Mouse (Mus musculus) limb, embryonic 11.5 days (tissue): ENCODE measurements around the gene Cradd. TPM values are rescaled to one million over a fixed set of nuclear protein-coding genes. Genes with fewer than 3 reads are reported as not detected.

ENCODE experiments used
- ATAC-seq: fragments of 200-750 bp; cut with Nextera tagmentation; 2 replicates; pipeline ENCODE4 v1.8.0; 2017; ENCODE audit warnings: low read depth; ENCODE audit not compliant: insufficient number of reproducible peaks, low FRiP score, low TSS enrichment
- DNase-seq: peaks from one replicate; pipeline ENCODE4 v3.0.0-alpha.2; 2015; ENCODE audit warnings: low spot score
- H3K27ac ChIP-seq: fragments of 300-500 bp; sonication (generic); replicated peaks from 2 replicates; pipeline ENCODE4 v1.5.1; 2014; ENCODE audit warnings: low read depth, mild to moderate bottlenecking, low read length
- H3K27me3 ChIP-seq: fragments of 300-500 bp; sonication (generic); 2 replicates; pipeline ENCODE4 v1.6.1; 2014; ENCODE audit warnings: mild to moderate bottlenecking, low read length, mixed read lengths; ENCODE audit not compliant: control insufficient read depth, insufficient read depth
- H3K36me3 ChIP-seq: fragments of 300-500 bp; sonication (generic); 2 replicates; pipeline ENCODE4 v1.6.1; 2014; ENCODE audit warnings: mild to moderate bottlenecking, low read length, moderate library complexity, mixed read lengths; ENCODE audit not compliant: control insufficient read depth, insufficient read depth
- H3K4me1 ChIP-seq: fragments of 300-500 bp; sonication (generic); 2 replicates; pipeline ENCODE4 v1.6.1; 2014; ENCODE audit warnings: low read length, mixed read lengths; ENCODE audit not compliant: control insufficient read depth, insufficient read depth
- H3K4me2 ChIP-seq: fragments of 300-500 bp; sonication (generic); 2 replicates; pipeline ENCODE4 v1.6.1; 2014; ENCODE audit warnings: low read depth, mild to moderate bottlenecking, moderate library complexity; ENCODE audit not compliant: severe bottlenecking
- H3K4me3 ChIP-seq: fragments of 300-500 bp; sonication (generic); 2 replicates; pipeline ENCODE4 v1.5.1; 2014; ENCODE audit warnings: low read depth, low read length
- H3K9ac ChIP-seq: fragments of 300-500 bp; sonication (generic); 2 replicates; pipeline ENCODE4 v1.6.1; 2014; ENCODE audit warnings: mild to moderate bottlenecking, low read length
- H3K9me3 ChIP-seq: fragments of 300-500 bp; sonication (generic); 2 replicates; pipeline ENCODE4 v1.6.1; 2016; ENCODE audit warnings: low read length; ENCODE audit not compliant: control insufficient read depth
- WGBS: fragments of 180-500 bp; shearing (Covaris S2); extraction: QIAGEN DNeasy Blood & Tissue Kit; methylation state at CpG from one replicate; pipeline ENCODE4 v1.1.7; 2014; 5-methylcytosine and 5-hydroxymethylcytosine counted together
- polyA plus RNA-seq: library from polyadenylated mRNA; unstranded; fragments of >200 nt; fragmentation: Nextera tagmentation; extraction: Ambion mirVana; gene quantifications from 2 replicates; pipeline ENCODE4 v1.2.1, GENCODE M21; 2014

The Cradd gene
- polyA plus RNA-seq, 1 experiment from 2014 or later = 13.4 TPM

DNA sequence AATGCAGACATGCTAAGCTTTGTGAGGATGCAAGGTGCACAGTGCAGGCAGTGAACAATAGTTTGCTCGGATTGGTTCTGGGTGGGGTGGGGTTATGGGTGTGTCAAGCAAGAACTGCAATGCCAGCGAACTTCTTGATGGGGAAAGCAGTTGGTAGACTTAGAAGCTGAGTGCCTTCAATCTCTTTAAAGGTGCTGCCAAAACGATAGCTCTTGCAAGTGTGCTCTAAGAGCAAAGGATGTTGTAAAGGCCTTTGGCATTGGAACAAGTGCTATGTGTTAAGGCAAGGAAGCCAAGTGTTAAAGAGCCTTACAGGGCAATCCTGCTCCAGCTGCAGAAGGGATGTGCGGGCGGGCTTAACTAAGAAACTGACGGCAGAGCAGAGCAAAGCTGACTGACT lies 149.7 kb downstream of the Cradd start:
- ATAC-seq = no peak
- H3K4me2 ChIP-seq = no peak overlapping the region
- WGBS = 83% methylated on average over 6 of the region's 6 CpGs

DNA sequence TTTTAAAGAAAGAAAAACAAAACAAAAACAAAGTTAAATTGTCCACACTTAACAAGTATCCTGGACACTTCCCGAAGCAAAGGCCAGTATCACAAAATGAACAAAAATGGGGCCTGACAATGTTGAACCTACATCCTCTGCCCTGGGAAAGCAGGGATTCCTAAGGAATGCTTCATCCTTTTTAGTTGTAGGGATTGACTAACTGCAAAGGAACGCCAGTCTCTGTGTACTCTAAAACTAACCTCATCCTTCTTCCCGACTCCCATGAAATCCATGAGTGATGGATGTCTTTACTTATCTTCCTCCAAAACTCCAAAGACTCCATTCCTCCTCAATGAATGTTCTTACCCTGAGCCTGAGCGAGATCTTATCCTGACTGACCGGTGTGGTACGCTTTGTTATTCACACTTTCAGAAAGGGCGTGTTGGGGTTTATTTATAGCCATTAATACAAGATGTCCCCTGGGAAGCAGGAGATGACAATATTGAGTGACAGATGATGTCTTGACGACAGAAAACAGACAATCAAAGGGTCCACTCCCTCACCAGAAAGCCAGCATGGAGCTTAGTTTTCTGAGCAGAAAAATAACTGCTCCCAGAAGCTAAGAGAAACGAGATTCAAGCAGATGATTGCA lies 153.1 kb downstream of the Cradd start:
- Histone ChIP-seq H3K4me2 (no peak overlapping the region), H3K27ac (no peak overlapping the region), H3K9ac (no peak overlapping the region), H3K4me1 (peaks cover 10% of the 10 kb centered on the region; the same call in 1 of the 2 replicates), H3K4me3 (no peak overlapping the region), H3K9me3 (no peaks in the 10 kb centered on the region), H3K36me3 (no peaks in the 10 kb centered on the region), H3K27me3 (no peaks in the 10 kb centered on the region)
- WGBS = 62% methylated on average over 9 of the region's 9 CpGs
- ATAC-seq (no peak), DNase-seq (no peak)

More for the DNA sequence above, 149.7 kb downstream of the Cradd start:
- H3K4me3 ChIP-seq = no peak overlapping the region
- H3K27me3 ChIP-seq = no peaks in the 10 kb centered on the region
- peaks cover 10% of the 10 kb centered on the region; the same call in 1 of the 2 replicates for H3K4me1 ChIP-seq
- no peak overlapping the region for H3K9ac ChIP-seq
- no peak overlapping the region for H3K27ac ChIP-seq
- DNase-seq = no peak
- H3K9me3 ChIP-seq = no peaks in the 10 kb centered on the region
- H3K36me3 ChIP-seq = no peaks in the 10 kb centered on the region

GRCm38 (mm10) chr10:95164949-95165348 lies 159.0 kb downstream of the Cradd start:
- H3K9ac ChIP-seq = no peak overlapping the region
- H3K27ac ChIP-seq = no peak overlapping the region
- WGBS = 87% methylated on average over 2 of the region's 2 CpGs
- H3K9me3 ChIP-seq = no peaks in the 10 kb centered on the region
- no peaks in the 10 kb centered on the region for H3K36me3 ChIP-seq
- no peaks in the 10 kb centered on the region for H3K27me3 ChIP-seq
- ATAC-seq (no peak), DNase-seq (no peak)
- no peak overlapping the region for H3K4me2 ChIP-seq
- H3K4me1 ChIP-seq = no peaks in the 10 kb centered on the region
- no peak overlapping the region for H3K4me3 ChIP-seq

DNA sequence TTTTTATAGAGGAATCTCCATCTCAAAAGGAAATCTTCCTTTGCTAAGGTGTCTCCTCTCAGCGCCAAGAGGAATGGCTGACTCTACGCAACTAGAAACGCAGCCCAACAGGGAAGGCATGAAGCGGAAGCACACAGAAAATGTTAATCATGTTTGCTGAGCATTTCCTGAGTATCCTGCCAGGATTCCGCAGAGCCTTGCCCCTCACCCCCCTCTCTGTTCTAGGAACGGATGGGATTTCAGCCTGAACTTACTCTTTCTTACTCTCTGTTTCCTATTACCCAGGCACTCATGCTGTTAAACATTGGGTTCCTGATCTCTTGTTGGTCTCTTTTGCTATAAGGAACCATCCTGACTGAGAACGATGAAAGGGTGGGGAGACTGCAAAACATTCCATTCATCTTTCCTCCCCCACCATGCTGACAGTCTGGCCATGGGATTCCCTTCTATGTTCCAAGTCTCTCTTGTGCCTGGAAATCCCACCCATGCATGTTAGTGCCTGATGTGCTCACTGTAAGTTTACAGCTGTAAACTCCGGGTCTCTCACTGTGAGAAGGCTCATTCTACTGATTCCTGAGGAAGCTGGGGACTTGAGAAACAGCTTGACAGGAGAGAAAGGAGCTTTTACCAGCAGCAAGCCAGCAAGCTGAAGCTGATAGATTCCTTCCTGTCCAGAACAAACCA lies 161.1 kb downstream of the Cradd start:
- H3K27me3 ChIP-seq = no peaks in the 10 kb centered on the region
- H3K4me3 ChIP-seq = no peak overlapping the region
- no peak overlapping the region for H3K9ac ChIP-seq
- H3K36me3 ChIP-seq = no peaks in the 10 kb centered on the region
- 54% methylated on average over 8 of the region's 8 CpGs for WGBS
- ATAC-seq = no peak
- H3K4me1 ChIP-seq = no peaks in the 10 kb centered on the region
- no peak overlapping the region for H3K27ac ChIP-seq
- H3K9me3 ChIP-seq = no peaks in the 10 kb centered on the region
- no peak for DNase-seq
- H3K4me2 ChIP-seq = no peak overlapping the region

GRCm38 (mm10) chr10:95159675-95160256 lies 164.2 kb downstream of the Cradd start:
- no peak overlapping the region for H3K4me2 ChIP-seq
- 78% methylated on average over 9 of the region's 9 CpGs for WGBS
- H3K27ac ChIP-seq = no peak overlapping the region
- no peaks in the 10 kb centered on the region for H3K27me3 ChIP-seq
- H3K4me3 ChIP-seq = no peak overlapping the region
- no peaks in the 10 kb centered on the region for H3K36me3 ChIP-seq
- no peak overlapping the region for H3K9ac ChIP-seq
- no peaks in the 10 kb centered on the region for H3K9me3 ChIP-seq
- no peak for ATAC-seq
- no peak for DNase-seq
- no peaks in the 10 kb centered on the region for H3K4me1 ChIP-seq

- Histone ChIP-seq H3K4me2 (no peak overlapping the region), H3K9me3 (no peaks in the 10 kb centered on the region), H3K9ac (no peak overlapping the region), H3K4me3 (no peak overlapping the region), H3K36me3 (no peaks in the 10 kb centered on the region), H3K4me1 (no peaks in the 10 kb centered on the region), H3K27me3 (no peaks in the 10 kb centered on the region), H3K27ac (no peak overlapping the region)
- 86% methylated on average over 5 of the region's 7 CpGs for WGBS
- DNase-seq = no peak
- ATAC-seq = no peak
These were observed 167.5 kb downstream of the Cradd start for GRCm38 (mm10) chr10:95156410-95156809.

GRCm38 (mm10) chr10:95154675-95155074 lies 169.3 kb downstream of the Cradd start:
- Histone ChIP-seq H3K4me3 (no peak overlapping the region), H3K9ac (no peak overlapping the region), H3K27ac (no peak overlapping the region), H3K27me3 (no peaks in the 10 kb centered on the region), H3K36me3 (no peaks in the 10 kb centered on the region), H3K4me1 (no peaks in the 10 kb centered on the region), H3K9me3 (no peaks in the 10 kb centered on the region), H3K4me2 (no peak overlapping the region)
- ATAC-seq = no peak
- DNase-seq = no peak
- WGBS = 82% methylated on average over 1 of the region's 1 CpGs

DNA sequence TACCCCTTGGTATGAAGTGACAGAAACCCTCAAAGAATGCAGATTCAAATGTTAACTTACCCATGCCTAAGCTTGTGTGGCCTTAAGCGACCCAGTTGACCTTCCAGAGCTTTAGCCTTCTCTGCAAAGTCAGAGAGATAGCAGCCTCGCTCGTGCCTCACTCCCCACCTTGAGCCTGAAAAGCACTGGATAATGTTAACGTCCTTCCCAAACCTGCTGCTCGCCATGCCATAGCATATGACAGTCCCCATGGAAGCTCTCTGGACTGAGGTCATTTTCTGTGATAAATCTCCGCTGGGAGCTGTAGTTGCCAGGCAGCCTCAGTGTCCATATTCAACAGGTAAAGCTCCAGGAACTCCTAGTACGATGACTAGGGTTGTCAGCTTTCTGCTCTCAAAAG lies 170.7 kb downstream of the Cradd start:
- 72% methylated on average over 7 of the region's 7 CpGs for WGBS
- DNase-seq (no peak), ATAC-seq (no peak)

More for the DNA sequence above, 170.7 kb downstream of the Cradd start:
- Histone ChIP-seq H3K4me2 (no peak overlapping the region), H3K9ac (no peak overlapping the region), H3K27me3 (no peaks in the 10 kb centered on the region), H3K27ac (no peak overlapping the region), H3K9me3 (no peaks in the 10 kb centered on the region), H3K4me1 (no peaks in the 10 kb centered on the region), H3K4me3 (no peak overlapping the region), H3K36me3 (no peaks in the 10 kb centered on the region)
